Mouse (Mus musculus) neural tube, embryonic 10.5 days (tissue): Measurements from ENCODE around the gene Zmym5.
"Not testable (repeated sequence)": the region's sequence is repeated elsewhere in the genome, so short reads cannot be mapped to it uniquely, and the experiment has no call there.

ENCODE experiments used
- DNase-seq: peaks from one replicate; pipeline ENCODE4 v3.0.0-alpha.2; 2017; ENCODE audit warnings: low spot score; ENCODE audit errors: extremely low spot score

Zmym5 gene

GRCm38 (mm10) chr14:56811701-56812339, at the start of gene Zmym5:
Gene Zmym5, minus strand, starts transcription at chr14:56811716.
- peak; percentile 96 for DNase-seq

GRCm38 (mm10) chr14:56849681-56850080, 38.2 kb upstream of the Zmym5 start:
- no peak for DNase-seq

GRCm38 (mm10) chr14:56848322-56848721, 36.8 kb upstream of the Zmym5 start:
- no peak for DNase-seq

DNA sequence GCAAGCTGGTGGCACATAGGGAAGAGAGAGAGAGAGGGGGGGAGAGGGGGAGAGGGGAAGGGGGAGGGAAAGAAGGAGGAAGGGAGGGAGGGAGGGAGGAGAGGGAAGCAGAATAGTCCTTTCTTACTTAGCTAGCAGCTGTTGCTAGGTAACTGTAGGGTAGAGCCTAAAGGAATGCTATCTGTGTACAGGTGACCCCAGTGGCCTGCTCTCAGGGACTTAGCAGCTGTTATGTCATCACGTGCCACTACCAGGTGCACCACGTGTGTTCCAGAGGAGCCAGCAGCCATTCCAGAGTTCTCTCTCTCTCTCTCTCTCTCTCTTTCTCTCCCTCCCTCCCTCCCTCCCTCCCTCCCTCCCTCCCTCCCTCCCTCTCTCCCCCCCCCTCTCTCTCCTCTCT, 33.0 kb upstream of the Zmym5 start:
- no peak for DNase-seq

DNA sequence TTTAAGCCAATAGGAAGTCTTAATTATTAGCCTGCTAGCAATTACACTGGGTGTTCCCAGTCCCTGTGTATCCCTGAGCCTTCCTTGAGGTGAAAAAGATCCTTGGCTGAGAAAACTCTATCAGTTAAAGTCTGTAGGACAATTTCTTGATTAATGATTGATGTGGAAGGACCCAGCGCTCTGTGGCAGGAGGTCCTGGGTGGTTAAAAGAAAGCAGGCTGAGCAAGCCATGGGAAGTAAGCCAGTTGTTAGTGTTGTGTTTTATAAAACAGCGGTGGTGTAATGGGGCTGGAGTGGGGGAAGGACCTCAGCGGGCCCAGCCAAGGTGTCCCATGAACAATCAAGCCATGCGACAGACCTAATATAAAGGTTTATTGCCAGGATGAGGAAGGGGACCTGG, 32.5 kb upstream of the Zmym5 start:
- no peak for DNase-seq

DNA sequence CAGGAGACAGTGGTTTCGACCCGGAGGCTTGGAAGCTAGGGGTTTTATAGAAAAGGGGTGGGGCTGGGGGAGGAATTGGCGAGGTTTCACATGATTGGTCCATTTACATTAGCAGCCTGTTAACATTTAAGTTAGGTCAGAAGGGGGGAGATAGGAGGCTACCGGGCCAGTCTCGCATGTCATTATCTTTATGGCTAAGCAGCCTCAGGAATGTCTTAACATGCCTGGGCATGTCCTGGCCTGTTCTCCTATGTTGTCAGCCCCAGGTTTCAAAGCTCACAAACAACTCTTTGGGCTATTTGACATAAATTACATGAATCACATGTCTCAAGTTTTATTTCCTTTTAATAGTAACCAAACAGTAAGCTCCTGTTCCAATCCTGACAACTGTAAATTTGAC, 23.1 kb upstream of the Zmym5 start:
- DNase-seq: not testable (repeated sequence)

DNA sequence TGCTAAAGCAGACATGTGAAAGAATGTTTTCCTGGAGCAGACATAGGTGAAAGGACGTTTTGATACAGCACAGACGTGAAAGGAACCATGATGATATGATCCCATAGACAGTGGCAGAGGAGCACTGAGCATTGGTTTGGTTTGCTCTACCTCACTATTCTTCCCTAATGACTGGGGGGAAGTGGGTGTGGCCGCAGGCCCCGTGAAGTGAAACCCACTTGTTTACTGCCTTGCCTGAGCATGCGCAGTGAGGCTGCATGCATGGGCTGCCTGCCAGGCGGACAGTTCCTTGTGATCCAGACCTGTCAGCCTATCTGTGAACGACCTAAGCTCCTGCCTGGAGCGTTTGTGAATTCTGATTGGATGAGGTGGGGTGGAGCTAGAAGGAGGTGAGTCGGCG, 21.7 kb upstream of the Zmym5 start:
- DNase-seq: not testable (repeated sequence)

DNA sequence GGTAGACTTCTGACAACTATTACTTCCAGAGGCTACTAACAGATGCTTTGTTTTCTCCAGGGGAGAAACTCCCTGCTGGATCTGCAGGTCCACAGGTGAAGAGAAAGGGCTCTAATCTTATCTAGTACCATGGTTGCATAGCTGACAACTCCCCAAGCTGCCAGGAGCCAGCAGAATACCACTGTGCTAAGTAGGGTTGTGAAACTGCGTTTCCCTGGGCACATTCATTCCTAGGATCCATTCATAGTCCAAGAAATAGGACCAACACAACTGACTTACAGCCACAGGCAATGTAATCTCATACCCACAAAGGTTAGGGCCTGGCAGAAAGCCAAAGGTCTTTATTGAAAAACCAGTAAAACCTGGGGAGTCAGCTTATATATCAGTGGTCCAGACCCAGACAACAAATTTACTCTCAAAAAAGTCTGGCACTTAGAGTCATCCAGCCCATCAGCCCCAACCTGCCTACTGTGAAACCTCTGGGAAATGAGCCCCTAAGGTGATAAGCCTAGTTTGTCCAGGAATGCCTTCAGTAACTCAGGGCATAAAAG, 21.1 kb upstream of the Zmym5 start:
- no peak for DNase-seq

DNA sequence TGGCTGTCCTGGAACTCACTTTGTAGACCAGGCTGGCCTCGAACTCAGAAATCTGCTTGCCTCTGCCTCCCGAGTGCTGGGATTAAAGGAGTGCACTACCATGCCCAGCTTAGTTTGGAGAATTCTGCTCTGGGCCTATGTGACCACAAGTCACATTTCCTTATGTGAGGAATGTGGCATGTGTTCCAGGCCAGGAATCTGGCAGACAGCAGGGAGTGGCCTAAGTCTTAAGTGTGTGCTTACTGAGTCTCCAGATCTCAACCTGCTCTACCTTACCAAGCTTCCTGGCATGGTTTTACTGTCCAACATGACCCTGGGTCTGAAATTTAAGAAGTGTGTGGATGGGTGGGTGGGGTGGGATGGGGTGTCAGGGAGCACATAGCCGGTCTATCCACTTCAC, 20.6 kb upstream of the Zmym5 start:
- DNase-seq: no peak

GRCm38 (mm10) chr14:56830491-56831045, 19.1 kb upstream of the Zmym5 start:
- DNase-seq: no peak

- no peak for DNase-seq
Observed at GRCm38 (mm10) chr14:56824562-56824961, 13.0 kb upstream of the Zmym5 start.

DNA sequence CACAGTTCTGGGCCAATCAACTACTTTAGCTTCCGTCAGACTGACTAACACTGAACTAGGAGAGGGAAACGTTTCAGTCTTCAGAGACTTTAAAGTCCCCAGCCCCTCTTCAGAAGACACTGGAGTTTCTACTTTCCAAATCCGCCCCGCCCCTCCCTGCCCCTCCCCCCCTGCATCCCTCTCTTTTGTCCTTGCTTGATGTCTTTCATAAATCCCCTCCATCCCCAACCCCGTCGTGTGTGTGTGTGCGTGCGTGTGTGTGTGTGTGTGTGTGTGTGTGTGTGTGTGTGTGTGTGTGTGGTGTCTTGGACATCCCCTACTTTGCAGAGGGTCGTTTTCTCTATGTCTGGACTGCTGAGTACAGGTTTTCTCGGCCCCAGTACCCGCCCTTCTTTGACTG, 6.1 kb upstream of the Zmym5 start:
- no peak for DNase-seq

DNA sequence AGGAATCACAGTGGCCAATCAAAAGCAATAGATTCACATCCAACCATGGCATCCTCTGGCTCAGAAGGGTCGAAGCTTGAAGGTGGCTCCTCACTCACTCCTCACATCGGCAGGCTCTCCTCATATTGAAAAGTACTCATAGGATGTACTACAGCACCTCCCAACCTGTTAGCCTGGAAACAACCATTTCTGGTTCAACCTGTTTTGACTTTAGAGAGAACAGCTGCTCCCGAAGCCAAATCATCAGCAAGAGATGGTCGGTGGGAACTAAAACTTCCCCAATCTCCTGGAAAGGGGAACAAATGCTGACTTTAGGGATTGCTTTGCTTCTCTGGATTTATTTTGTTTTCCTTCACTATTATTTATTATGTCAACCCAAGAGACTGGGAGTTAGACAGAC, 5.6 kb upstream of the Zmym5 start:
- no peak for DNase-seq

DNA sequence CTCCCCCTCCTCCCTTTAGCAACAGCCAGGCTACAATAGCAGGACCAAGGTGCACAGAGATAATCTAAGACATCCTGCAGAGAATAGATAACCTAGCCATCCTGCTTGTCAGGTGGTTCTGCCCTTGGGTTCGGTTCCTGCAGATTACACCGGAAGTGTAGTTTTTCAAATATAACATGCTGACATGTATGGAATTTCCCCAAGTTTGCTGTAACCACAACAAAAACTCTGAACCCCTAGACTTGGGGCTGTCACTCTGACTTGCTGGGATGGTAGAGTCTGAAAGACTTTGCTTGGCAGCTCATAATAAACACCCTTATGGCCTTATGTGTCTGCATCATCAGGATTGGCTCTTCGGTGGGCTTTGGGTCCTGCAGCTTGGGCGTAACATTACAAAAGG, 5.0 kb upstream of the Zmym5 start:
- no peak for DNase-seq

GRCm38 (mm10) chr14:56812520-56813036, 1.1 kb upstream of the Zmym5 start:
- DNase-seq: peak; percentile 89

- DNase-seq: peak; percentile 61
Observed at GRCm38 (mm10) chr14:56810781-56811690, 480 bp downstream of the Zmym5 start.

DNA sequence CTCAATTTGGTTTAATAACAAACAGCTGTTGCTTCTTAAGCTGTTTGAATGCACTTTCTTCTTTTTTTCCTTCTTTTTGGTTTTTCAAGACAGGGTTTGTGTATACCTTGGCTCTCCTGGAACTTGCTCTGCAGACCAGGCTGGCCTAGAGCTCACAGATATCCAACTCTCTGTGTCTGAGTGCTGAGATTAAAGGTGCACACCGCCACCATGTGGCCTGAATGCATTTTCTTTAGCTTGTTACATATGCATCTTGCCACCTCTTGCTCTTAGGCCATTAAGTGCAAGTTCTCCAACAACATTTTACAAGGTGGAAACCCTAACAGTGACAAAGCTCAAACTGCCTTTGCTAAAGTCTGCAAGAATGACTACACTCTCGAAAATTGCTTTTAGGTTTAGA, 18.3 kb downstream of the Zmym5 start:
- DNase-seq: peak; percentile 40

- no peak for DNase-seq
Observed at GRCm38 (mm10) chr14:56784575-56784974, 26.9 kb downstream of the Zmym5 start.

GRCm38 (mm10) chr14:56778933-56779300, 32.6 kb downstream of the Zmym5 start:
- DNase-seq: no peak

GRCm38 (mm10) chr14:56778200-56778932, 33.1 kb downstream of the Zmym5 start, which contains the start of gene Pspc1:
Gene Pspc1, minus strand, starts transcription at chr14:56778316.
- peak; percentile 94 for DNase-seq
